Mouse (Mus musculus): ENCODE measurements around the gene Cst8. TPM values are rescaled to one million over a fixed set of nuclear protein-coding genes. Genes with fewer than 3 reads are reported as not detected.
"Not testable (repeated sequence)": the region's sequence is repeated elsewhere in the genome, so short reads cannot be mapped to it uniquely, and the experiment has no call there.

Cst8 gene
- not detected in 2 replicates for polyA plus RNA-seq (2015; fragmentation: Nextera tagmentation; extraction: Ambion mirVana)

- Histone ChIP-seq H3K27me3 (replicated peaks; ENCODE audit: control insufficient read depth, insufficient read depth, low read length) (no peaks in the 10 kb centered on the region), H3K36me3 (ENCODE audit: control insufficient read depth, insufficient read depth) (no peaks in the 10 kb centered on the region), H3K9me3 (ENCODE audit: control insufficient read depth, low read length) (no peaks in the 10 kb centered on the region), H3K4me3 (replicated peaks; ENCODE audit: low read length) (no peak within 1 kb of the TSS), H3K4me1 (replicated peaks; ENCODE audit: control insufficient read depth, insufficient read depth, low read length) (no peaks in the 10 kb centered on the region), H3K4me2 (ENCODE audit: low read length) (no peak within 1 kb of the TSS), H3K27ac (ENCODE audit: low read length) (no peak within 1 kb of the TSS), H3K9ac (replicated peaks; ENCODE audit: low read depth, low read length) (no peak within 1 kb of the TSS)
- ATAC-seq, result no peak
- WGBS, result 94% methylated on average over 1 of the region's 1 CpGs
Measured at GRCm38 (mm10) chr2:148798485-148798884, at the start of gene Cst8. Cst8 (plus strand) TSS chr2:148798785.

GRCm38 (mm10) chr2:148750058-148750457, 48.5 kb upstream of the Cst8 start, which contains the start of gene Cstl1:
Cstl1 (plus strand) TSS chr2:148750358.
- 76% methylated on average over 1 of the region's 1 CpGs for WGBS
- no peak within 1 kb of the TSS for H3K27ac ChIP-seq (ENCODE audit: low read length)
- ATAC-seq, result no peak
- no peak within 1 kb of the TSS for H3K9ac ChIP-seq (replicated peaks; ENCODE audit: low read depth, low read length)
- H3K36me3 ChIP-seq (ENCODE audit: control insufficient read depth, insufficient read depth), result no peaks in the 10 kb centered on the region
- H3K4me2 ChIP-seq (ENCODE audit: low read length), result no peak within 1 kb of the TSS
- no peaks in the 10 kb centered on the region for H3K4me1 ChIP-seq (replicated peaks; ENCODE audit: control insufficient read depth, insufficient read depth, low read length)
- no peaks in the 10 kb centered on the region for H3K27me3 ChIP-seq (replicated peaks; ENCODE audit: control insufficient read depth, insufficient read depth, low read length)
- no peak within 1 kb of the TSS for H3K4me3 ChIP-seq (replicated peaks; ENCODE audit: low read length)
- H3K9me3 ChIP-seq (ENCODE audit: control insufficient read depth, low read length), result no peaks in the 10 kb centered on the region

- 0 out of 2 replicates have a peak overlapping the region, but pooled peaks have one; percentile 7 for H3K9ac ChIP-seq (replicated peaks; ENCODE audit: low read depth, low read length)
- peak overlapping the region; percentile 35 for H3K4me3 ChIP-seq (replicated peaks; ENCODE audit: low read length)
Measured at GRCm38 (mm10) chr2:148751893-148752813, 46.4 kb upstream of the Cst8 start.

GRCm38 (mm10) chr2:148754310-148754846, 44.2 kb upstream of the Cst8 start:
- no peak for ATAC-seq
- no peak overlapping the region for H3K27ac ChIP-seq (ENCODE audit: low read length)
- no peak overlapping the region for H3K4me2 ChIP-seq (ENCODE audit: low read length)
- H3K4me1 ChIP-seq (replicated peaks; ENCODE audit: control insufficient read depth, insufficient read depth, low read length), result no peaks in the 10 kb centered on the region
- no peaks in the 10 kb centered on the region for H3K36me3 ChIP-seq (ENCODE audit: control insufficient read depth, insufficient read depth)
- 69% methylated on average over 1 of the region's 1 CpGs for WGBS
- no peaks in the 10 kb centered on the region for H3K27me3 ChIP-seq (replicated peaks; ENCODE audit: control insufficient read depth, insufficient read depth, low read length)
- no peak overlapping the region for H3K9ac ChIP-seq (replicated peaks; ENCODE audit: low read depth, low read length)
- H3K9me3 ChIP-seq (ENCODE audit: control insufficient read depth, low read length), result no peaks in the 10 kb centered on the region
- H3K4me3 ChIP-seq (replicated peaks; ENCODE audit: low read length), result no peak overlapping the region

More at GRCm38 (mm10) chr2:148751893-148752813, 46.4 kb upstream of the Cst8 start:
- Histone ChIP-seq H3K4me1 (replicated peaks; ENCODE audit: control insufficient read depth, insufficient read depth, low read length) (no peaks in the 10 kb centered on the region), H3K36me3 (ENCODE audit: control insufficient read depth, insufficient read depth) (no peaks in the 10 kb centered on the region), H3K9me3 (ENCODE audit: control insufficient read depth, low read length) (no peaks in the 10 kb centered on the region), H3K27ac (ENCODE audit: low read length) (no peak overlapping the region), H3K4me2 (ENCODE audit: low read length) (peak overlapping the region; percentile 57), H3K27me3 (replicated peaks; ENCODE audit: control insufficient read depth, insufficient read depth, low read length) (no peaks in the 10 kb centered on the region)
- 17% methylated on average over 15 of the region's 15 CpGs for WGBS
- peak; percentile 93 for ATAC-seq

GRCm38 (mm10) chr2:148763648-148764388, 34.8 kb upstream of the Cst8 start:
- no peak overlapping the region for H3K9ac ChIP-seq (replicated peaks; ENCODE audit: low read depth, low read length)
- H3K27me3 ChIP-seq (replicated peaks; ENCODE audit: control insufficient read depth, insufficient read depth, low read length), result no peaks in the 10 kb centered on the region
- no peak overlapping the region for H3K4me2 ChIP-seq (ENCODE audit: low read length)
- no peak overlapping the region for H3K27ac ChIP-seq (ENCODE audit: low read length)
- no peaks in the 10 kb centered on the region for H3K9me3 ChIP-seq (ENCODE audit: control insufficient read depth, low read length)
- no peak for ATAC-seq
- no peak overlapping the region for H3K4me3 ChIP-seq (replicated peaks; ENCODE audit: low read length)
- H3K4me1 ChIP-seq (replicated peaks; ENCODE audit: control insufficient read depth, insufficient read depth, low read length), result no peaks in the 10 kb centered on the region
- no peaks in the 10 kb centered on the region for H3K36me3 ChIP-seq (ENCODE audit: control insufficient read depth, insufficient read depth)
- 95% methylated on average over 1 of the region's 1 CpGs for WGBS

GRCm38 (mm10) chr2:148771397-148771796, 27.2 kb upstream of the Cst8 start, which contains the start of gene Cst11:
Cst11 (minus strand) TSS chr2:148771497.
- ATAC-seq; H3K36me3 ChIP-seq (ENCODE audit: control insufficient read depth, insufficient read depth); H3K9me3 ChIP-seq (ENCODE audit: control insufficient read depth, low read length); H3K4me1 ChIP-seq (replicated peaks; ENCODE audit: control insufficient read depth, insufficient read depth, low read length); H3K4me2 ChIP-seq (ENCODE audit: low read length); H3K9ac ChIP-seq (replicated peaks; ENCODE audit: low read depth, low read length); H3K27ac ChIP-seq (ENCODE audit: low read length); H3K4me3 ChIP-seq (replicated peaks; ENCODE audit: low read length); H3K27me3 ChIP-seq (replicated peaks; ENCODE audit: control insufficient read depth, insufficient read depth, low read length): not testable (repeated sequence)
- 85% methylated on average over 4 of the region's 4 CpGs for WGBS

- 11% methylated on average over 1 of the region's 1 CpGs for WGBS
- no peak within 1 kb of the TSS for H3K9ac ChIP-seq (replicated peaks; ENCODE audit: low read depth, low read length)
- no peak within 1 kb of the TSS for H3K4me2 ChIP-seq (ENCODE audit: low read length)
Measured at GRCm38 (mm10) chr2:148781709-148782108, 16.9 kb upstream of the Cst8 start, which contains the start of gene 8030411F24Rik. 8030411F24Rik (plus strand) TSS chr2:148782009.

GRCm38 (mm10) chr2:148789142-148789541, 9.4 kb upstream of the Cst8 start, which contains the start of gene Cst12:
Cst12 (plus strand) TSS chr2:148789361.
- Histone ChIP-seq H3K9ac (replicated peaks; ENCODE audit: low read depth, low read length) (no peak within 1 kb of the TSS), H3K4me2 (ENCODE audit: low read length) (no peak within 1 kb of the TSS), H3K4me1 (replicated peaks; ENCODE audit: control insufficient read depth, insufficient read depth, low read length) (no peaks in the 10 kb centered on the region), H3K27ac (ENCODE audit: low read length) (no peak within 1 kb of the TSS), H3K27me3 (replicated peaks; ENCODE audit: control insufficient read depth, insufficient read depth, low read length) (no peaks in the 10 kb centered on the region), H3K4me3 (replicated peaks; ENCODE audit: low read length) (no peak within 1 kb of the TSS), H3K9me3 (ENCODE audit: control insufficient read depth, low read length) (no peaks in the 10 kb centered on the region), H3K36me3 (ENCODE audit: control insufficient read depth, insufficient read depth) (no peaks in the 10 kb centered on the region)
- ATAC-seq, result no peak
- WGBS, result 97% methylated on average over 6 of the region's 6 CpGs

More at GRCm38 (mm10) chr2:148781709-148782108, 16.9 kb upstream of the Cst8 start, which contains the start of gene 8030411F24Rik:
- no peak within 1 kb of the TSS for H3K27ac ChIP-seq (ENCODE audit: low read length)
- no peaks in the 10 kb centered on the region for H3K9me3 ChIP-seq (ENCODE audit: control insufficient read depth, low read length)
- H3K36me3 ChIP-seq (ENCODE audit: control insufficient read depth, insufficient read depth), result no peaks in the 10 kb centered on the region
- no peaks in the 10 kb centered on the region for H3K4me1 ChIP-seq (replicated peaks; ENCODE audit: control insufficient read depth, insufficient read depth, low read length)
- no peak within 1 kb of the TSS for H3K4me3 ChIP-seq (replicated peaks; ENCODE audit: low read length)
- no peak for ATAC-seq
- H3K27me3 ChIP-seq (replicated peaks; ENCODE audit: control insufficient read depth, insufficient read depth, low read length), result no peaks in the 10 kb centered on the region

- WGBS, result 65% methylated on average over 3 of the region's 3 CpGs
- Histone ChIP-seq H3K4me2 (ENCODE audit: low read length) (no peak overlapping the region), H3K9ac (replicated peaks; ENCODE audit: low read depth, low read length) (no peak overlapping the region), H3K36me3 (ENCODE audit: control insufficient read depth, insufficient read depth) (no peaks in the 10 kb centered on the region), H3K27me3 (replicated peaks; ENCODE audit: control insufficient read depth, insufficient read depth, low read length) (no peaks in the 10 kb centered on the region), H3K9me3 (ENCODE audit: control insufficient read depth, low read length) (no peaks in the 10 kb centered on the region), H3K27ac (ENCODE audit: low read length) (no peak overlapping the region), H3K4me1 (replicated peaks; ENCODE audit: control insufficient read depth, insufficient read depth, low read length) (no peaks in the 10 kb centered on the region), H3K4me3 (replicated peaks; ENCODE audit: low read length) (no peak overlapping the region)
- no peak for ATAC-seq
Measured at GRCm38 (mm10) chr2:148801491-148801921, 2.9 kb downstream of the Cst8 start.

Measured in forebrain, embryonic 16.5 days (tissue).